Mouse (Mus musculus): ENCODE measurements at regions not wholly inside any gene's neighbourhood (a gene's known extent, or its start where the extent isn't known, plus 50 kb on each side); places are given as distances from the start of the nearest gene placed in this dataset.

DNA sequence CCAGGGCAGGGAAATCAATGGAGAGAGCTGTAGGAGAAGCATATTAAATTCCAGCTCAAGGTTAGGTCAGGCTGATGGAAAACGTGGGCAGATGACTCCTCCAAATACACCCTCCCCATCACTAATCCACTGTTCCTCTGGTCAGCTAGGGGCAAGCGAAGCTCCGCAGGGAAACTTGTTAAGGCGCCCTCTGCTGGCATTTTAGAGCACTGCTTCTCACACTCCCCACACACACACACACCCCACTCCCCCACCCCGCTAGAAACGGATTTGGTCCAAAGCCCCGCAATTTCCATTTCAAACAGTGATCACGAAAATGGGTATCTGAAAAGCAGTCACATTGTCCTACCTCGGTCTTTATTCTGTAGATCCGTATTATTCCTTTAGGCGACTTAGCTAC is 259.0 kb upstream of the Gpc5 start:
- TF ChIP-seq CTCF (IDR thresholded peaks at IDR 0.05; ENCODE audit: borderline replicate concordance, insufficient read depth, low read length) (no peak), POLR2A (IDR thresholded peaks at IDR 0.05; ENCODE audit: low read depth, low read length) (no peak)
